Mouse (Mus musculus) heart, postnatal 0 days (tissue): Measurements from ENCODE around the gene 3110082I17Rik.

Experiments used
- CTCF ChIP-seq: IDR thresholded peaks from 2 replicates; pipeline ENCODE4 v1.5.1; 2016; ENCODE audit warnings: antibody characterized with exemption, control low read depth, low read depth
- EP300 ChIP-seq: IDR thresholded peaks from 2 replicates; pipeline ENCODE4 v1.6.1; 2016; ENCODE audit warnings: antibody characterized with exemption, low read depth

DNA sequence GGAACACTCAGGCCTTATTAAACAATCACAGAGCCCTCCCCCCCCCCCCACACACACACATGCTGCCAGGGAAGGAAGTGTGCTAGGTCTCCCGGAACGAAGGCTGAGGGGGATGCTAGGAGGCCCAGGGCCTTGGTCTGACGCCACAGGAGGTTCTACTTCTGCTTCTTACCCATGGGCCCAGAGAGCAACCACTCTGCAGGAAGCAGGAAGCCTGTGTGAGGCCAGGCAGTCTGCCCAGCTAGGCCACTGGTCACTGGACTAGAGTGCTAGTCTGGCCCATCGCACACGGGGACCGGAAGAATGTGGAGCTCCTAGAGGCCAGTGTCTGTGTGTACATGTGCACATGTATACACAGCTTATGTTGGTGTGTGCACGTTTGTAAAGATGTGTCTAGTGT, 51.8 kb downstream of the 3110082I17Rik start:
- no peak for TF ChIP-seq CTCF
- no peak for TF ChIP-seq EP300
